Mouse (Mus musculus) limb, embryonic 15.5 days (tissue): ENCODE data around the gene Mad2l2. TPM values are rescaled to one million over a fixed set of nuclear protein-coding genes. Genes with fewer than 3 reads are reported as not detected.
"Not testable (repeated sequence)": the region's sequence is repeated elsewhere in the genome, so short reads cannot be mapped to it uniquely, and the experiment has no call there.

Experiments used
- ATAC-seq: fragments of 200-750 bp; cut with Nextera tagmentation; 2 replicates; pipeline ENCODE4 v1.8.0; 2017; ENCODE audit warnings: low read depth, moderate TSS enrichment; ENCODE audit not compliant: insufficient number of reproducible peaks, low FRiP score, low TSS enrichment
- H3K27ac ChIP-seq: fragments of 300-500 bp; sonication (generic); 2 replicates; pipeline ENCODE4 v1.5.1; 2015; ENCODE audit warnings: moderate library complexity, mild to moderate bottlenecking, inconsistent platforms
- H3K27me3 ChIP-seq: fragments of 300-500 bp; sonication (generic); 2 replicates; pipeline ENCODE4 v1.6.1; 2015; ENCODE audit warnings: inconsistent platforms
- H3K36me3 ChIP-seq: fragments of 300-500 bp; sonication (generic); 2 replicates; pipeline ENCODE4 v1.6.1; 2015; ENCODE audit warnings: inconsistent platforms
- H3K4me1 ChIP-seq: fragments of 300-500 bp; sonication (generic); 2 replicates; pipeline ENCODE4 v1.6.1; 2015; ENCODE audit warnings: inconsistent platforms
- H3K4me2 ChIP-seq: fragments of 300-500 bp; sonication (generic); 2 replicates; pipeline ENCODE4 v1.6.1; 2015; ENCODE audit warnings: mild to moderate bottlenecking, inconsistent platforms
- H3K4me3 ChIP-seq: fragments of 300-500 bp; sonication (generic); 2 replicates; pipeline ENCODE4 v1.5.1; 2015; ENCODE audit warnings: mild to moderate bottlenecking, inconsistent platforms
- H3K9ac ChIP-seq: fragments of 300-500 bp; sonication (generic); 2 replicates; pipeline ENCODE4 v1.6.1; 2015; ENCODE audit warnings: inconsistent platforms
- H3K9me3 ChIP-seq: fragments of 300-500 bp; sonication (generic); 2 replicates; pipeline ENCODE4 v1.6.1; 2016; ENCODE audit warnings: inconsistent platforms
- WGBS: fragments of 180-500 bp; shearing (Covaris S2); methylation state at CpG from one replicate; pipeline ENCODE4 v1.1.7; 2015; 5-methylcytosine and 5-hydroxymethylcytosine counted together
- polyA plus RNA-seq: library from polyadenylated mRNA; unstranded; fragments of >200 nt; fragmentation: Nextera tagmentation; extraction: Ambion mirVana; gene quantifications from 2 replicates; pipeline ENCODE4 v1.2.1, GENCODE M21; 2015

Gene Mad2l2
- polyA plus RNA-seq, 1 experiment from 2014 or later, result 47.7 TPM

- WGBS, result 7% methylated on average over 17 of the region's 17 CpGs
These were observed 35.4 kb downstream of the Mad2l2 start for GRCm38 (mm10) chr4:148165551-148165950.

GRCm38 (mm10) chr4:148166431-148166830, 36.2 kb downstream of the Mad2l2 start:
- WGBS, result 10% methylated on average over 10 of the region's 10 CpGs
- no peak for ATAC-seq
- Histone ChIP-seq H3K9ac (no peak overlapping the region), H3K4me1 (peaks cover 24% of the 10 kb centered on the region), H3K4me2 (no peak overlapping the region), H3K27me3 (peaks cover 78% of the 10 kb centered on the region), H3K9me3 (no peaks in the 10 kb centered on the region), H3K36me3 (no peaks in the 10 kb centered on the region), H3K4me3 (0 out of 2 replicates have a peak overlapping the region, but pooled peaks have one; percentile 5), H3K27ac (no peak overlapping the region)

More at GRCm38 (mm10) chr4:148165551-148165950, 35.4 kb downstream of the Mad2l2 start:
- H3K9me3 ChIP-seq, result no peaks in the 10 kb centered on the region
- no peak overlapping the region for H3K4me3 ChIP-seq
- peaks cover 81% of the 10 kb centered on the region for H3K27me3 ChIP-seq
- peaks cover 33% of the 10 kb centered on the region for H3K4me1 ChIP-seq
- no peak overlapping the region for H3K9ac ChIP-seq
- H3K4me2 ChIP-seq, result no peak overlapping the region
- no peaks in the 10 kb centered on the region for H3K36me3 ChIP-seq
- no peak for ATAC-seq
- H3K27ac ChIP-seq, result no peak overlapping the region

- Histone ChIP-seq H3K27ac (no peak overlapping the region), H3K4me3 (0 out of 2 replicates have a peak overlapping the region, but pooled peaks have one; percentile 5), H3K4me1 (peaks cover 24% of the 10 kb centered on the region), H3K4me2 (no peak overlapping the region), H3K9ac (no peak overlapping the region), H3K9me3 (no peaks in the 10 kb centered on the region), H3K27me3 (peaks cover 78% of the 10 kb centered on the region), H3K36me3 (no peaks in the 10 kb centered on the region)
- no peak for ATAC-seq
- WGBS, result 15% methylated on average over 4 of the region's 4 CpGs
These were observed 36.8 kb downstream of the Mad2l2 start for GRCm38 (mm10) chr4:148166986-148167385.

- H3K4me1 ChIP-seq, result peaks cover 24% of the 10 kb centered on the region
- no peaks in the 10 kb centered on the region for H3K36me3 ChIP-seq
- WGBS, result 27% methylated on average over 7 of the region's 7 CpGs
- H3K9ac ChIP-seq, result no peak overlapping the region
- H3K4me3 ChIP-seq, result no peak overlapping the region
- peaks cover 78% of the 10 kb centered on the region for H3K27me3 ChIP-seq
- ATAC-seq, result no peak
- no peak overlapping the region for H3K27ac ChIP-seq
- no peak overlapping the region for H3K4me2 ChIP-seq
- no peaks in the 10 kb centered on the region for H3K9me3 ChIP-seq
These were observed 38.1 kb downstream of the Mad2l2 start for GRCm38 (mm10) chr4:148168287-148168686.

- H3K9me3 ChIP-seq, result no peaks in the 10 kb centered on the region
- H3K4me1 ChIP-seq, result peaks cover 22% of the 10 kb centered on the region
- no peak overlapping the region for H3K27ac ChIP-seq
- ATAC-seq, result no peak
- peaks cover 79% of the 10 kb centered on the region for H3K27me3 ChIP-seq
- H3K4me2 ChIP-seq, result no peak overlapping the region
- WGBS, result 23% methylated on average over 15 of the region's 15 CpGs
- H3K4me3 ChIP-seq, result no peak overlapping the region
- H3K9ac ChIP-seq, result no peak overlapping the region
- H3K36me3 ChIP-seq, result no peaks in the 10 kb centered on the region
These were observed 39.4 kb downstream of the Mad2l2 start for GRCm38 (mm10) chr4:148169586-148169985.

GRCm38 (mm10) chr4:148170842-148171241, 40.7 kb downstream of the Mad2l2 start:
- H3K9ac ChIP-seq, result no peak overlapping the region
- WGBS, result 3% methylated on average over 2 of the region's 2 CpGs

GRCm38 (mm10) chr4:148171261-148171660, 41.1 kb downstream of the Mad2l2 start:
- peaks cover 79% of the 10 kb centered on the region for H3K27me3 ChIP-seq
- H3K4me3 ChIP-seq, result no peak overlapping the region
- H3K9ac ChIP-seq, result no peak overlapping the region
- no peaks in the 10 kb centered on the region for H3K36me3 ChIP-seq
- WGBS, result 55% methylated on average over 3 of the region's 3 CpGs
- H3K4me2 ChIP-seq, result no peak overlapping the region
- ATAC-seq, result no peak
- no peak overlapping the region for H3K27ac ChIP-seq
- H3K4me1 ChIP-seq, result peaks cover 14% of the 10 kb centered on the region
- no peaks in the 10 kb centered on the region for H3K9me3 ChIP-seq

More at GRCm38 (mm10) chr4:148170842-148171241, 40.7 kb downstream of the Mad2l2 start:
- Histone ChIP-seq H3K36me3 (no peaks in the 10 kb centered on the region), H3K9me3 (no peaks in the 10 kb centered on the region), H3K27me3 (peaks cover 79% of the 10 kb centered on the region), H3K4me2 (no peak overlapping the region), H3K4me3 (no peak overlapping the region), H3K27ac (no peak overlapping the region), H3K4me1 (peaks cover 18% of the 10 kb centered on the region)
- no peak for ATAC-seq

- Histone ChIP-seq H3K4me1 (peaks cover 6% of the 10 kb centered on the region; the same call in 1 of the 2 replicates), H3K4me2 (no peak overlapping the region), H3K27me3 (peaks cover 79% of the 10 kb centered on the region), H3K9me3 (no peaks in the 10 kb centered on the region), H3K9ac (no peak overlapping the region), H3K27ac (no peak overlapping the region), H3K36me3 (no peaks in the 10 kb centered on the region), H3K4me3 (no peak overlapping the region)
- ATAC-seq, result no peak
- WGBS, result 1% methylated on average over 30 of the region's 30 CpGs
These were observed 43.8 kb downstream of the Mad2l2 start for GRCm38 (mm10) chr4:148173811-148174494.

- Histone ChIP-seq H3K27me3 (peaks cover 77% of the 10 kb centered on the region), H3K4me3 (no peak overlapping the region), H3K9me3 (no peaks in the 10 kb centered on the region), H3K36me3 (no peaks in the 10 kb centered on the region), H3K27ac (no peak overlapping the region), H3K4me1 (peaks cover 6% of the 10 kb centered on the region; the same call in 1 of the 2 replicates), H3K4me2 (no peak overlapping the region), H3K9ac (no peak overlapping the region)
- no peak for ATAC-seq
- WGBS, result 18% methylated on average over 12 of the region's 12 CpGs
These were observed 44.3 kb downstream of the Mad2l2 start for GRCm38 (mm10) chr4:148174495-148174862.

- not testable (repeated sequence) for ATAC-seq, H3K9me3 ChIP-seq, H3K4me3 ChIP-seq, H3K4me1 ChIP-seq, H3K36me3 ChIP-seq, H3K4me2 ChIP-seq, H3K27ac ChIP-seq, H3K9ac ChIP-seq
- 68% methylated on average over 5 of the region's 6 CpGs for WGBS
- H3K27me3 ChIP-seq, result peaks cover 61% of the 10 kb centered on the region
These were observed 46.4 kb downstream of the Mad2l2 start for GRCm38 (mm10) chr4:148176603-148177002.

GRCm38 (mm10) chr4:148177716-148178115, 47.5 kb downstream of the Mad2l2 start:
- H3K27ac ChIP-seq, result no peak overlapping the region
- peaks cover 6% of the 10 kb centered on the region; the same call in 1 of the 2 replicates for H3K4me1 ChIP-seq
- no peaks in the 10 kb centered on the region for H3K36me3 ChIP-seq
- H3K27me3 ChIP-seq, result peaks cover 50% of the 10 kb centered on the region
- no peak for ATAC-seq
- no peaks in the 10 kb centered on the region for H3K9me3 ChIP-seq
- no peak overlapping the region for H3K4me2 ChIP-seq
- H3K9ac ChIP-seq, result no peak overlapping the region
- H3K4me3 ChIP-seq, result no peak overlapping the region

GRCm38 (mm10) chr4:148181483-148181882, 51.3 kb downstream of the Mad2l2 start:
- H3K27me3 ChIP-seq, result peaks cover 12% of the 10 kb centered on the region
- peaks cover 8% of the 10 kb centered on the region for H3K4me1 ChIP-seq
- no peak overlapping the region for H3K4me3 ChIP-seq
- ATAC-seq, result no peak
- no peak overlapping the region for H3K9ac ChIP-seq
- no peaks in the 10 kb centered on the region for H3K9me3 ChIP-seq
- WGBS, result 85% methylated on average over 12 of the region's 12 CpGs
- no peak overlapping the region for H3K27ac ChIP-seq
- H3K4me2 ChIP-seq, result no peak overlapping the region
- H3K36me3 ChIP-seq, result no peaks in the 10 kb centered on the region
